Mouse (Mus musculus) limb, embryonic 14.5 days (tissue): ENCODE results near the gene Kcnk7. TPM values are rescaled to one million over a fixed set of nuclear protein-coding genes. Genes with fewer than 3 reads are reported as not detected.
"Not testable (repeated sequence)": the region's sequence is repeated elsewhere in the genome, so short reads cannot be mapped to it uniquely, and the experiment has no call there.

Experiments
- ATAC-seq: fragments of 200-750 bp; cut with Nextera tagmentation; 2 replicates; pipeline ENCODE4 v1.8.0; 2017; ENCODE audit warnings: low read depth, moderate number of reproducible peaks, moderate TSS enrichment; ENCODE audit not compliant: low FRiP score
- DNase-seq: peaks from one replicate; pipeline ENCODE4 v3.0.0-alpha.2; 2015; ENCODE audit warnings: low spot score
- H3K27ac ChIP-seq: fragments of 300-500 bp; sonication (generic); replicated peaks from 2 replicates; pipeline ENCODE4 v1.5.1; 2014; ENCODE audit warnings: low read depth, mild to moderate bottlenecking, low read length, moderate library complexity, mixed read lengths
- H3K27me3 ChIP-seq: fragments of 300-500 bp; sonication (generic); 2 replicates; pipeline ENCODE4 v1.6.1; 2014; ENCODE audit warnings: low read length, mixed read lengths; ENCODE audit not compliant: control insufficient read depth, insufficient read depth
- H3K36me3 ChIP-seq: fragments of 300-500 bp; sonication (generic); 2 replicates; pipeline ENCODE4 v1.6.1; 2014; ENCODE audit warnings: mild to moderate bottlenecking, low read length, moderate library complexity, mixed read lengths; ENCODE audit not compliant: control insufficient read depth, insufficient read depth
- H3K4me1 ChIP-seq: fragments of 300-500 bp; sonication (generic); 2 replicates; pipeline ENCODE4 v1.6.1; 2014; ENCODE audit warnings: antibody characterized with exemption, low read length, mixed read lengths; ENCODE audit not compliant: control insufficient read depth, insufficient read depth
- H3K4me2 ChIP-seq: fragments of 300-500 bp; sonication (generic); replicated peaks from 2 replicates; pipeline ENCODE4 v1.6.1; 2014; ENCODE audit warnings: low read depth, mild to moderate bottlenecking, low read length, moderate library complexity; ENCODE audit not compliant: severe bottlenecking
- H3K4me3 ChIP-seq: fragments of 300-500 bp; sonication (generic); replicated peaks from 2 replicates; pipeline ENCODE4 v1.5.1; 2014; ENCODE audit warnings: low read length
- H3K9ac ChIP-seq: fragments of 300-500 bp; sonication (generic); 2 replicates; pipeline ENCODE4 v1.6.1; 2014; ENCODE audit warnings: mild to moderate bottlenecking, low read depth, low read length, moderate library complexity; ENCODE audit not compliant: severe bottlenecking
- H3K9me3 ChIP-seq: fragments of 300-500 bp; sonication (generic); 2 replicates; pipeline ENCODE4 v1.6.1; 2016; ENCODE audit warnings: low read length; ENCODE audit not compliant: control insufficient read depth
- POLR2A ChIP-seq: fragments of 200-500 bp; IDR thresholded peaks from 2 replicates; pipeline ENCODE4 v1.8.0; 2012; ENCODE audit warnings: inconsistent platforms, mild to moderate bottlenecking, moderate library complexity, borderline replicate concordance; ENCODE audit not compliant: insufficient read depth, insufficient read length; ENCODE audit errors: extremely low read depth
- WGBS: fragments of 180-500 bp; shearing (Covaris S2); extraction: QIAGEN DNeasy Blood & Tissue Kit; methylation state at CpG from one replicate; pipeline ENCODE4 v1.1.7; 2014; 5-methylcytosine and 5-hydroxymethylcytosine counted together
- polyA plus RNA-seq, 2 experiments: library from polyadenylated mRNA; depleted of rRNA in 1 of 2; stranded (reverse) in 1 of 2; unstranded in 1 of 2; fragments of >200 nt; fragmentation: Nextera tagmentation in 1 of 2; extraction: Ambion mirVana in 1 of 2; gene quantifications; 2 replicates each; pipeline versions ENCODE4 v1.2.1 to v1.2.3; 2012 to 2014

Gene Kcnk7
- polyA plus RNA-seq, 2 experiments: 0.41 to 0.81 TPM

- H3K9me3 ChIP-seq: no peaks in the 10 kb centered on the region
- H3K36me3 ChIP-seq: peaks cover 94% of the 10 kb centered on the region
- 85% methylated on average over 4 of the region's 4 CpGs for WGBS
- ATAC-seq (no peak), DNase-seq (no peak)
- no peak for TF ChIP-seq POLR2A
- no peaks in the 10 kb centered on the region for H3K27me3 ChIP-seq
- no peaks in the 10 kb centered on the region for H3K4me1 ChIP-seq
- H3K4me2 ChIP-seq: no peak overlapping the region
- H3K9ac ChIP-seq: no peak overlapping the region
- H3K27ac ChIP-seq: no peak overlapping the region
- no peak overlapping the region for H3K4me3 ChIP-seq
Measured at GRCm38 (mm10) chr19:5680432-5680831, 23.7 kb upstream of the Kcnk7 start.

- Histone ChIP-seq H3K4me3 (no peak overlapping the region), H3K27me3 (no peaks in the 10 kb centered on the region), H3K27ac (no peak overlapping the region), H3K4me1 (no peaks in the 10 kb centered on the region), H3K9ac (no peak overlapping the region), H3K9me3 (no peaks in the 10 kb centered on the region), H3K4me2 (no peak overlapping the region), H3K36me3 (peaks cover 78% of the 10 kb centered on the region)
- no peak for DNase-seq
- WGBS: 90% methylated on average over 12 of the region's 12 CpGs
- no peak for TF ChIP-seq POLR2A
- no peak for ATAC-seq
Measured at GRCm38 (mm10) chr19:5684236-5684635, 19.9 kb upstream of the Kcnk7 start.

DNA sequence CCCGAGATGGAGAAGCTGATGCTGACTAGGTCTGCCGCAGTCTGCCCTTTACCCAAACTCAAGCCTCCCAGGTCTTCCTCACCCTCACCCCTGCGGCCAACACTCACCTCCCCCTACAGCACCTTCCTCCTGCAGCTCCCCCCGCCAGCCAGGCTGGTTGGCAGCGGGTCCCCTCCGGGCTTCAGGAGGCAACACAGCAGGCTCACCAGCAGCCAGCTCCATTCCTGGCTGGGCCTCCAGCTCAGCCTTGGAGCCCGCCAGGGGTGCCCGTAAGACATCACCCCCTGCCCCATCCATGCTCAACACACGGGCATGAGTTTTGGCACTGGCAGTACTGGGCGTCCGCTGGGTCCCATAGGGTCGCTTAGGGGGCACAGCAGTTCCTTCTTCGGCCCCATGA, 19.2 kb upstream of the Kcnk7 start:
- no peak for TF ChIP-seq POLR2A
- Histone ChIP-seq H3K27me3 (no peaks in the 10 kb centered on the region), H3K4me1 (no peaks in the 10 kb centered on the region), H3K9me3 (no peaks in the 10 kb centered on the region), H3K4me3 (no peak overlapping the region), H3K27ac (no peak overlapping the region), H3K9ac (no peak overlapping the region), H3K4me2 (no peak overlapping the region), H3K36me3 (peaks cover 70% of the 10 kb centered on the region)
- 90% methylated on average over 13 of the region's 13 CpGs for WGBS
- DNase-seq (no peak), ATAC-seq (no peak)

DNA sequence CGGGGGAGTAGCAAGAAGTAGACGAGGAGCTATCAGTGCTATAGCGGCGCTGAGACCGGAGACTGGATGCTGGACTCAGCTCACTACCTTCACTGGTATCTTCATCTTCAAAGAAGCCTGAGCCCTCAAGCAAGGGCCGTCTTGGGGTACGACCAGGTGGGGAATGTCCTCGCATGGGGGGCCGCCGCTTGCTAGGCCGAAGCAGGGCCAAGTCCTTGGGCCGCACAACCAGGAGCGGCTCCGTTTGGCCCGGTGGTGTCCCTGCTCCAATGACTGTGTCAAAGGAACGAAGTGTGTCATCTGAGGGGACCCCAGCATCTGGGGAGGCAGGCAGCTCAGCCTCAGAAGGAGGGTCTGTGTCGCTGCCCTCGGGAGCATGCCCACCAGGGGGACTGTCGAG, 18.7 kb upstream of the Kcnk7 start:
- H3K4me1 ChIP-seq: peaks cover 4% of the 10 kb centered on the region
- no peak for DNase-seq
- H3K9ac ChIP-seq: no peak overlapping the region
- H3K27me3 ChIP-seq: no peaks in the 10 kb centered on the region
- no peaks in the 10 kb centered on the region for H3K9me3 ChIP-seq
- ATAC-seq: no peak
- H3K4me3 ChIP-seq: no peak overlapping the region
- peaks cover 66% of the 10 kb centered on the region for H3K36me3 ChIP-seq
- TF ChIP-seq POLR2A: no peak
- WGBS: 96% methylated on average over 19 of the region's 19 CpGs
- H3K4me2 ChIP-seq: no peak overlapping the region
- no peak overlapping the region for H3K27ac ChIP-seq

DNA sequence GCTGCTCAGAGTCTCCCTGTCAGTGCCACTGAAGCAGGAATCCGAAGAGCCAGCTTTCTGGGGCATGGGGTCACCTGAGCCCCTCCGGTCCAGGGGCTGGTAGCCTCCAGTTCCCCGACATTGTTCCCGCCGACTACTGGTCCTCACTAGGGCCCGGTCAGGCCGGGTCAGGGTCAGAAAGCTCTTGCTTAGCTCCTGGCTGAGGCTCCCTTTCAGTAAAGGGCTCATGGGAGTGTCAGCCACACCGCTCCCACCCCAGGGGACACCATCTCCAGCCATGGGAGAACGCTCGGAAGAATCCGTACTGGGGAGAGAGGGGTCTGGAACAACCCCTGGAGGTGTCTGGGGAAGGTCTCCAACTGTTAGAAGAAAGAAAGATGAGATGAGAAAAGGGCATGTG, 18.3 kb upstream of the Kcnk7 start:
- no peaks in the 10 kb centered on the region for H3K9me3 ChIP-seq
- TF ChIP-seq POLR2A: no peak
- H3K4me2 ChIP-seq: no peak overlapping the region
- WGBS: 95% methylated on average over 11 of the region's 11 CpGs
- peaks cover 65% of the 10 kb centered on the region for H3K36me3 ChIP-seq
- no peak overlapping the region for H3K9ac ChIP-seq
- H3K4me3 ChIP-seq: no peak overlapping the region
- no peak overlapping the region for H3K27ac ChIP-seq
- peaks cover 8% of the 10 kb centered on the region for H3K4me1 ChIP-seq
- DNase-seq: no peak
- ATAC-seq: no peak
- no peaks in the 10 kb centered on the region for H3K27me3 ChIP-seq

DNA sequence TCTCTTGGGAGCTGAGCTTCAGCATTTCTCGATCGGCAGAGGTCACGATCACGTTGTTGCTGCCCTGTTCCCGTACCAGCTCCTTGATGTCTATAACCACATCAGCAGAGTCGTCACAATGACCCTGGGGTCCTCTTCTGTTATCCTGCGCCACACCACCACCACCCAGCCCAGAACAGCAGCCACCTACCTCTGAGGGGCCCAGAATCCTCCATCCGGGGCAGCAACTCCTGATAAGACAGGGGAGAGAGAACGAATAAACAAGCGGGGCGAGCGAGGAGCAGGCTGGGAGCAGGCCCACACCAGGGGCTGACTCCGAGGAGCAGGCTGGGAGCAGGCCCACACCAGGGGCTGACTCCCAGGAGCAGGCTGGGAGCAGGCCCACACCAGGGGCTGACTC, 17.7 kb upstream of the Kcnk7 start:
- DNase-seq: no peak
- Histone ChIP-seq H3K9me3 (no peaks in the 10 kb centered on the region), H3K4me2 (no peak overlapping the region), H3K36me3 (peaks cover 65% of the 10 kb centered on the region), H3K27me3 (no peaks in the 10 kb centered on the region), H3K4me1 (peaks cover 14% of the 10 kb centered on the region), H3K9ac (no peak overlapping the region), H3K4me3 (no peak overlapping the region), H3K27ac (no peak overlapping the region)
- no peak for TF ChIP-seq POLR2A
- 91% methylated on average over 13 of the region's 13 CpGs for WGBS
- no peak for ATAC-seq

DNA sequence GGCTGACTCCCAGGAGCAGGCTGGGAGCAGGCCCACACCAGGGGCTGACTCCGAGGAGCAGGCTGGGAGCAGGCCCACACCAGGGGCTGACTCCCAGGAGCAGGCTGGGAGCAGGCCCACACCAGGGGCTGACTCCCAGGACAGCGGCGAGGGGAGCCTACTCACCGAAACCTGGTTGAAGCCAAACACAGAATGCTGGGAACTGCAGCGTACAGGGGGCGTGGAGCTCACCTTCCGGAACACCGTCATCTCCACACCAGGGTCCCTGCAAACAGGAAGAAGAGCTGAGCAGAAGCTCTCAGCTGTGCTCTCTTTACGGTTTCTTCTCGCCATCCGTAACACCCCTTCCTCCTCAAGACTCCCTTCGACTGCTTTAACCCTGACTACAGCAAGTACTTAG, 17.2 kb upstream of the Kcnk7 start:
- H3K4me3 ChIP-seq, ATAC-seq, H3K27me3 ChIP-seq, H3K27ac ChIP-seq, DNase-seq, H3K9ac ChIP-seq, H3K4me2 ChIP-seq, H3K9me3 ChIP-seq: not testable (repeated sequence)
- H3K36me3 ChIP-seq: peaks cover 65% of the 10 kb centered on the region
- WGBS: 92% methylated on average over 8 of the region's 12 CpGs
- peaks cover 19% of the 10 kb centered on the region for H3K4me1 ChIP-seq
